Mouse (Mus musculus) intestine, embryonic 14.5 days (tissue): ENCODE results near the gene Bcas3. TPM values are rescaled to one million over a fixed set of nuclear protein-coding genes. Genes with fewer than 3 reads are reported as not detected.
A peak's percentile ranks its signal among the peaks of the same experiment; 100 is the strongest.

Source experiments
- ATAC-seq: fragments of 200-750 bp; cut with Nextera tagmentation; replicated peaks from 2 replicates; pipeline ENCODE4 v1.8.0; 2017; ENCODE audit warnings: low read depth, moderate number of reproducible peaks, moderate TSS enrichment, moderate library complexity; ENCODE audit not compliant: low FRiP score, low TSS enrichment
- DNase-seq: peaks from one replicate; pipeline ENCODE4 v3.0.0-alpha.2; 2018; ENCODE audit warnings: low spot score
- H3K27ac ChIP-seq: fragments of 300-500 bp; sonication (generic); 2 replicates; pipeline ENCODE4 v1.5.1; 2014; ENCODE audit warnings: low read depth, mild to moderate bottlenecking, control low read depth
- H3K27me3 ChIP-seq: fragments of 300-500 bp; sonication (generic); replicated peaks from 2 replicates; pipeline ENCODE4 v1.6.1; 2014; ENCODE audit warnings: low read length, control low read depth; ENCODE audit not compliant: control insufficient read depth, insufficient read depth
- H3K36me3 ChIP-seq: fragments of 300-500 bp; sonication (generic); 2 replicates; pipeline ENCODE4 v1.6.1; 2014; ENCODE audit warnings: low read length, control low read depth; ENCODE audit not compliant: control insufficient read depth, insufficient read depth
- H3K4me1 ChIP-seq: fragments of 300-500 bp; sonication (generic); replicated peaks from 2 replicates; pipeline ENCODE4 v1.6.1; 2014; ENCODE audit warnings: low read length, control low read depth, mixed read lengths; ENCODE audit not compliant: control insufficient read depth, insufficient read depth
- H3K4me2 ChIP-seq: fragments of 300-500 bp; sonication (generic); 2 replicates; pipeline ENCODE4 v1.6.1; 2014; ENCODE audit warnings: low read length
- H3K4me3 ChIP-seq: fragments of 300-500 bp; sonication (generic); 2 replicates; pipeline ENCODE4 v1.5.1; 2014; ENCODE audit warnings: low read depth, low read length, control low read depth, mixed read lengths
- H3K9ac ChIP-seq: fragments of 300-500 bp; sonication (generic); 2 replicates; pipeline ENCODE4 v1.6.1; 2014; ENCODE audit warnings: mild to moderate bottlenecking, low read length
- H3K9me3 ChIP-seq: fragments of 300-500 bp; sonication (generic); 2 replicates; pipeline ENCODE4 v1.6.1; 2016; ENCODE audit warnings: low read length, control low read depth; ENCODE audit not compliant: control insufficient read depth
- WGBS: fragments of 180-500 bp; shearing (Covaris S2); extraction: QIAGEN DNeasy Blood & Tissue Kit; methylation state at CpG from one replicate; pipeline ENCODE4 v1.1.7; 2014; 5-methylcytosine and 5-hydroxymethylcytosine counted together
- polyA plus RNA-seq: library from polyadenylated mRNA; unstranded; fragments of >200 nt; fragmentation: Nextera tagmentation; extraction: Ambion mirVana; gene quantifications from 2 replicates; pipeline ENCODE4 v1.2.1, GENCODE M21; 2014

Gene Bcas3
- polyA plus RNA-seq, 1 experiment from 2014 or later = 17.9 TPM

GRCm38 (mm10) chr11:85505811-85506210 is 152.8 kb downstream of the Bcas3 start:
- no peak overlapping the region for H3K4me3 ChIP-seq
- H3K9me3 ChIP-seq = no peaks in the 10 kb centered on the region
- ATAC-seq (no peak), DNase-seq (no peak)
- no peaks in the 10 kb centered on the region for H3K36me3 ChIP-seq
- H3K27me3 ChIP-seq = no peaks in the 10 kb centered on the region
- H3K4me2 ChIP-seq = no peak overlapping the region
- no peak overlapping the region for H3K27ac ChIP-seq
- 88% methylated on average over 4 of the region's 4 CpGs for WGBS
- no peaks in the 10 kb centered on the region for H3K4me1 ChIP-seq
- H3K9ac ChIP-seq = no peak overlapping the region

- Histone ChIP-seq H3K4me2 (no peak overlapping the region), H3K9me3 (no peaks in the 10 kb centered on the region), H3K27me3 (no peaks in the 10 kb centered on the region), H3K36me3 (no peaks in the 10 kb centered on the region), H3K9ac (no peak overlapping the region), H3K4me1 (no peaks in the 10 kb centered on the region), H3K4me3 (no peak overlapping the region), H3K27ac (no peak overlapping the region)
- WGBS = 89% methylated on average over 12 of the region's 12 CpGs
- DNase-seq (no peak), ATAC-seq (no peak)
Measured at GRCm38 (mm10) chr11:85509334-85509733, 156.4 kb downstream of the Bcas3 start.

- Histone ChIP-seq H3K27me3 (no peaks in the 10 kb centered on the region), H3K4me2 (no peak overlapping the region), H3K4me3 (no peak overlapping the region), H3K9me3 (no peaks in the 10 kb centered on the region), H3K9ac (no peak overlapping the region), H3K27ac (no peak overlapping the region), H3K4me1 (0 out of 2 replicates have a peak, but pooled peaks cover under 1% of the 10 kb centered on the region), H3K36me3 (no peaks in the 10 kb centered on the region)
- ATAC-seq = no peak
- no peak for DNase-seq
- 77% methylated on average over 9 of the region's 9 CpGs for WGBS
Measured at GRCm38 (mm10) chr11:85511270-85511904, 158.4 kb downstream of the Bcas3 start.

DNA sequence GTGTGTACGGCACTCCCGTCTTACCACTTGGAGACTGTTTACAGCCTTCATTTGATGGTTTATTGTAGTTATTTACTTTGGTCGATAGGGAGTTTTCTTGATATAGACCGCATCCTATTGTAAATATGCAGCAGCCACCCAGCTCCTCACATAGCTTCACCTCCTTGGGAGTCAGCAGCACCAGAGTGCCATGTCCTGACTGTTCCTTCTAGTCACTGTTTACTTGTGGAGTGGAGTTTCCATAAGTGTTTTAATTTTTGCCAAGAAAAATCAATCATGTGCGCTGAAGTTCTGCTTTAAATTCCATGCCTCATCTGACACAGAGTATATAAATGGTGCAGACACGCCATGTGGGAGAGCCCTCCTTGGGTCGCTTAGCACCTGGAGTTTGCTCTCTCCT is 163.8 kb downstream of the Bcas3 start:
- Histone ChIP-seq H3K9ac (no peak overlapping the region), H3K27me3 (no peaks in the 10 kb centered on the region), H3K4me1 (0 out of 2 replicates have a peak, but pooled peaks cover 7% of the 10 kb centered on the region), H3K9me3 (no peaks in the 10 kb centered on the region), H3K36me3 (no peaks in the 10 kb centered on the region), H3K27ac (no peak overlapping the region), H3K4me2 (no peak overlapping the region), H3K4me3 (no peak overlapping the region)
- DNase-seq (no peak), ATAC-seq (no peak)
- 61% methylated on average over 7 of the region's 7 CpGs for WGBS

DNA sequence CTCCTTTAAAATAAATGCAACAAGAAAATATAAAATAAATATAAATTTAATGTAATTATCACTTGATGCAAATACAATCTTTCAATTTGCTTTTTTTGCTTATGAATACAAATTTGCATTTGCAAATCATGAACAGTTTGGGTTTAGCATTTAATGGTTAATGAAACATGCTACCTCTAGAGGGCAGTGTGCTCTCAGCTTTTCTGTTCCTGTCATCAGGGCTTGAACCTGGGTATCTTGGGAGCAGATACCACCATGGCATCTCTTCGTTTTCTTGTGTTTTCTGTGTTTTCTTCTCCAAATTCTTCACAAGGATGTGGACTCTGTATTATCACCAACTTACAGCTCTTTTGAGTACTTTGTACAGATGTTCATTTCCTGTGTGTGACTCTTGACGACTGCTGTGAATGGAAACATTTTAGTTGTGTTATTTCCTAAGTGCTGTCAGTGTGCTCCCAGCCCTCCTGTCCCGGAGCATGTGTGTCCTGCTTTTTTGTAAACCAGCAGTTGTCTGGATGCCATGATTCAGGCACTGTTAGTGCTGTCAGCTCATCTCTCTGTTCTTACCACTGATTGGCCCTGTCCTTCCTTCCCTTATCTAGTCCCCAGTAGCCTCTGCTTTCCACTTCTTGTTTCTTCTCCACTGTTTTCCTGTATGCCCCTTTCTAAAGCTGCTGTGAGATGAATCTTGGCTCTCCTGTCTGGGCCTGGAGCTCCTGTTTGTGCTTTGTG is 165.2 kb downstream of the Bcas3 start:
- peaks cover 8% of the 10 kb centered on the region for H3K4me1 ChIP-seq
- H3K9ac ChIP-seq = no peak overlapping the region
- ATAC-seq = no peak
- no peaks in the 10 kb centered on the region for H3K9me3 ChIP-seq
- DNase-seq = no peak
- no peaks in the 10 kb centered on the region for H3K27me3 ChIP-seq
- H3K36me3 ChIP-seq = no peaks in the 10 kb centered on the region
- no peak overlapping the region for H3K4me3 ChIP-seq
- no peak overlapping the region; the same call in 1 of the 2 replicates for H3K27ac ChIP-seq
- 29% methylated on average over 3 of the region's 3 CpGs for WGBS
- H3K4me2 ChIP-seq = no peak overlapping the region

- H3K4me3 ChIP-seq = no peak overlapping the region
- no peak overlapping the region for H3K4me2 ChIP-seq
- 82% methylated on average over 12 of the region's 12 CpGs for WGBS
- H3K36me3 ChIP-seq = no peaks in the 10 kb centered on the region
- no peaks in the 10 kb centered on the region for H3K9me3 ChIP-seq
- H3K27ac ChIP-seq = no peak overlapping the region
- no peak for DNase-seq
- H3K27me3 ChIP-seq = no peaks in the 10 kb centered on the region
- H3K9ac ChIP-seq = no peak overlapping the region
- no peak for ATAC-seq
- peaks cover 21% of the 10 kb centered on the region for H3K4me1 ChIP-seq
Measured at GRCm38 (mm10) chr11:85520236-85520635, 167.3 kb downstream of the Bcas3 start.

GRCm38 (mm10) chr11:85520996-85521395 is 168.0 kb downstream of the Bcas3 start:
- Histone ChIP-seq H3K9me3 (no peaks in the 10 kb centered on the region), H3K4me3 (no peak overlapping the region), H3K36me3 (no peaks in the 10 kb centered on the region), H3K27me3 (no peaks in the 10 kb centered on the region), H3K4me1 (peaks cover 21% of the 10 kb centered on the region), H3K9ac (no peak overlapping the region), H3K27ac (no peak overlapping the region), H3K4me2 (no peak overlapping the region)
- 59% methylated on average over 4 of the region's 4 CpGs for WGBS
- no peak for DNase-seq
- no peak for ATAC-seq

- no peak overlapping the region for H3K9ac ChIP-seq
- ATAC-seq (0 out of 2 replicates have a peak, but pooled peaks have one; percentile 32), DNase-seq (no peak)
- no peaks in the 10 kb centered on the region for H3K36me3 ChIP-seq
- no peaks in the 10 kb centered on the region for H3K27me3 ChIP-seq
- no peak overlapping the region for H3K4me3 ChIP-seq
- peaks cover 26% of the 10 kb centered on the region for H3K4me1 ChIP-seq
- no peak overlapping the region; the same call in 1 of the 2 replicates for H3K4me2 ChIP-seq
- WGBS = 41% methylated on average over 6 of the region's 6 CpGs
- H3K27ac ChIP-seq = peak overlapping the region; percentile 43
- no peaks in the 10 kb centered on the region for H3K9me3 ChIP-seq
Measured at GRCm38 (mm10) chr11:85523646-85524045, 170.7 kb downstream of the Bcas3 start.
